Mouse (Mus musculus) testis, adult 2 months (tissue): ENCODE results near the gene Gm20479.

Experiments
- CTCF ChIP-seq: fragments of 200-500 bp; IDR thresholded peaks from 2 replicates; pipeline ENCODE4 v1.5.1; 2012; ENCODE audit warnings: low read depth, mild to moderate bottlenecking, inconsistent platforms, low read length, moderate library complexity; ENCODE audit not compliant: control insufficient read depth, insufficient read depth, insufficient replicate concordance
- POLR2A ChIP-seq: fragments of 200-500 bp; IDR thresholded peaks from 2 replicates; pipeline ENCODE4 v1.6.1; 2012; ENCODE audit warnings: low read depth, mild to moderate bottlenecking, inconsistent platforms, low read length, moderate library complexity; ENCODE audit not compliant: control insufficient read depth

- TF ChIP-seq POLR2A (no peak), CTCF (no peak)
Measured at GRCm38 (mm10) chr7:27383233-27383632, 26.0 kb upstream of the Gm20479 start.
